Mouse (Mus musculus) kidney, embryonic 14.5 days (tissue): ENCODE results near the gene Adad2. TPM values are rescaled to one million over a fixed set of nuclear protein-coding genes. Genes with fewer than 3 reads are reported as not detected.

ENCODE experiments used
- ATAC-seq: fragments of 200-750 bp; cut with Nextera tagmentation; 2 replicates; pipeline ENCODE4 v1.8.0; 2017; ENCODE audit warnings: moderate number of reproducible peaks, mild to moderate bottlenecking, moderate TSS enrichment, moderate library complexity; ENCODE audit not compliant: low FRiP score, low TSS enrichment
- H3K27ac ChIP-seq: fragments of 300-500 bp; sonication (generic); 2 replicates; pipeline ENCODE4 v1.5.1; 2014; ENCODE audit warnings: low read depth, mild to moderate bottlenecking, low read length, moderate library complexity, mixed read lengths
- H3K27me3 ChIP-seq: fragments of 300-500 bp; sonication (generic); 2 replicates; pipeline ENCODE4 v1.6.1; 2014; ENCODE audit warnings: mild to moderate bottlenecking, low read length; ENCODE audit not compliant: control insufficient read depth, insufficient read depth
- H3K36me3 ChIP-seq: fragments of 300-500 bp; sonication (generic); 2 replicates; pipeline ENCODE4 v1.6.1; 2014; ENCODE audit warnings: low read length, mixed read lengths; ENCODE audit not compliant: control insufficient read depth, insufficient read depth
- H3K4me1 ChIP-seq: fragments of 300-500 bp; sonication (generic); 2 replicates; pipeline ENCODE4 v1.6.1; 2014; ENCODE audit warnings: low read length, mixed read lengths; ENCODE audit not compliant: control insufficient read depth, insufficient read depth
- H3K4me2 ChIP-seq: fragments of 300-500 bp; sonication (generic); replicated peaks from 2 replicates; pipeline ENCODE4 v1.6.1; 2014; ENCODE audit warnings: low read depth, mild to moderate bottlenecking, low read length
- H3K4me3 ChIP-seq: fragments of 300-500 bp; sonication (generic); 2 replicates; pipeline ENCODE4 v1.5.1; 2014; ENCODE audit warnings: mild to moderate bottlenecking, low read length
- H3K9ac ChIP-seq: fragments of 300-500 bp; sonication (generic); 2 replicates; pipeline ENCODE4 v1.6.1; 2014; ENCODE audit warnings: low read depth, mild to moderate bottlenecking, low read length, moderate library complexity
- H3K9me3 ChIP-seq: fragments of 300-500 bp; sonication (generic); 2 replicates; pipeline ENCODE4 v1.6.1; 2016; ENCODE audit warnings: low read length; ENCODE audit not compliant: control insufficient read depth
- WGBS: fragments of 180-500 bp; shearing (Covaris S2); extraction: QIAGEN DNeasy Blood & Tissue Kit; methylation state at CpG from one replicate; pipeline ENCODE4 v1.1.7; 2014; 5-methylcytosine and 5-hydroxymethylcytosine counted together
- polyA plus RNA-seq: library from polyadenylated mRNA; unstranded; fragments of >200 nt; fragmentation: Nextera tagmentation; extraction: Ambion mirVana; gene quantifications from 2 replicates; pipeline ENCODE4 v1.2.1, GENCODE M21; 2014

Gene Adad2
- polyA plus RNA-seq, 1 experiment from 2014 or later, result not detected

DNA sequence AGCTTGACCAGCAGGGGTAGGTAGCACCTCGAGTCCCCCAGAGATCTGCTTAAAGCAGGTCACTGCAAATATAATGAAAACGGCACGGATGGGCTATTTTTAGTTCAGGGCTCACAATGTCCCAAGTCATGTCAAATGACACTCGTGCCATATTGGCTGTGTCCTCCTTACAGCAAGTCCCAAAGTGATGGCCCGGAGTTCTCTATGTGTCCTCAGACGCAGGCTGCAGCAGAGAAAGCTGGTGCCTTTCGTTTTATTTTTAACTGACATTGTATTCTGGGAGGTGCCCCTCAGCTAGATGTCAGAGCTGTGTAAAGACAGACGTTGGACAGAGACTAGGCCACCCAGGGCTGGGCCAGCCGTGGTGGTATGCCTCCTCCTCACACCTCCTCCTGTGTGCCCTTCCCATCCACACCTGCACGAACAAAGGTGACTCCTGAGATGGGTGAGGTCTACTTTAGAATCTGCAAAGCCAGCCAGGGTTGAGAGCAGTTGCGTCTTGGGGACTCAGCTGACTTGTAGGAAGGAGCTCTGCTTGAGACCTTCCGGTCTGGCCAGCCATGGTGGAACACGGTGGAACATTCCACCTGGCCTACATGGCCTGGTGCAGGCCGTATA, 8.4 kb downstream of the Adad2 start:
- Histone ChIP-seq H3K36me3 (no peaks in the 10 kb centered on the region), H3K4me2 (no peak overlapping the region), H3K27ac (no peak overlapping the region), H3K27me3 (no peaks in the 10 kb centered on the region), H3K4me3 (no peak overlapping the region), H3K9ac (no peak overlapping the region), H3K9me3 (no peaks in the 10 kb centered on the region), H3K4me1 (no peaks in the 10 kb centered on the region)
- WGBS, result 86% methylated on average over 14 of the region's 14 CpGs
- no peak for ATAC-seq

DNA sequence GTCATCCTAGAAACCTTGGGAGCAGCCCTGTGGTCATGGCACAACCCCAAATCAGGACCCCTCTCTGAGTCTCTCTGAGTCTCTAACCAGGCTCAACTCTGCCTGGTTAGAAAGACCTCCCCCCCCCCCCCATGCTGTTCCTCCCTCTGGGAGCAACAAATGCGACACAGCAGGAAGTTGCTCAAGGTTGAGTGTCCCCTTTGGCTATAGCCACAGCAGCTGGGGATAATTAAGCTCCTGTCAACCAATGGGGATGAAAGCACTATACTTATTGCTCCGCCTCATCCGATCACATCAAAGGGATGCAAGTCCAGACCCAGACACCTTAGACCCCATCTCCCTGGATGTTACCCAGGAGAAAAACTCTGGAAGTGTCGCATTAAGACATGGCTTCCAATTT, 10.0 kb downstream of the Adad2 start:
- Histone ChIP-seq H3K4me3 (no peak overlapping the region), H3K9ac (no peak overlapping the region), H3K27ac (no peak overlapping the region), H3K4me2 (no peak overlapping the region), H3K9me3 (no peaks in the 10 kb centered on the region), H3K27me3 (no peaks in the 10 kb centered on the region), H3K4me1 (no peaks in the 10 kb centered on the region), H3K36me3 (no peaks in the 10 kb centered on the region)
- no peak for ATAC-seq
- 54% methylated on average over 4 of the region's 4 CpGs for WGBS

DNA sequence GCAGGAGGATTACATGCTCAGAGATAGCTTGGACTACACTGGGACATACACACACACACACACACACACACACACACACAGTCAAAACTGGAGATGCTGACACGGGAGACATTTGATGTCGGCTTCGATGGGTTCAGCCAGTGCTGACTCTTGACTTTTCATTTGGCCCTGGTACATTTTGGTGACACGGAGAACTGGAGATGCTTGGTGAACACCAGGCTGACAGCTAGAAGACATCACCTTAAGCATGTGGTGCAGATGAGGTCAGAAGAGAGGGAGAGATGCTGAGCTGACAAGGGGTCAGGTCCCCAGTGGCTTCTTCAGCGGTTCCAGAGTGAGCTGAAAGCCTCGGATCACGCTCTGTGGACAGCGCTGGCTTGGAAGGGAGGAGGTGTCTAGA, 10.5 kb downstream of the Adad2 start:
- H3K27ac ChIP-seq, result no peak overlapping the region
- H3K27me3 ChIP-seq, result no peaks in the 10 kb centered on the region
- no peak overlapping the region for H3K9ac ChIP-seq
- H3K4me2 ChIP-seq, result no peak overlapping the region
- no peaks in the 10 kb centered on the region for H3K4me1 ChIP-seq
- no peak for ATAC-seq
- H3K4me3 ChIP-seq, result no peak overlapping the region
- WGBS, result 85% methylated on average over 8 of the region's 8 CpGs
- no peaks in the 10 kb centered on the region for H3K36me3 ChIP-seq
- no peaks in the 10 kb centered on the region for H3K9me3 ChIP-seq

DNA sequence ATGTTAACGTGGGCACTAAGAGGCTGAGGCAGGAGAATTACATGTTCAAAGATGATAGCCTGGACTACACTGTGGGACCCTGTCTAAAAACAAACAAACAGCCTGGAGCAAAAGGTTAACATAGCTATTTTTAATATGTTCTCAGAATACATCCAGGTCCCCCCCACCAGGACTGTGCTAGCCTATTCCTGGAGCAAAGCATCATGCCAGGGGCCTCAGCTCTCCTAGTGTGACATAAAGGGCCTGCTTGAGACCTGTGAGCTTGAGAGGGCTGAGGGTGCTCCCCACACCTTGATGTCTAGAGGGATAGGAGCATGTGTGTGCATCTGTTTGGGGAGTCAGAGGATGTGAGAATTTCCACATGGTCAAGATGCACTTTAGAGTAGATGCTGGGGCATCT, 11.2 kb downstream of the Adad2 start:
- no peak overlapping the region for H3K27ac ChIP-seq
- no peak for ATAC-seq
- no peak overlapping the region for H3K9ac ChIP-seq
- H3K36me3 ChIP-seq, result no peaks in the 10 kb centered on the region
- 78% methylated on average over 1 of the region's 1 CpGs for WGBS
- H3K4me1 ChIP-seq, result no peaks in the 10 kb centered on the region
- H3K4me2 ChIP-seq, result no peak overlapping the region
- H3K4me3 ChIP-seq, result no peak overlapping the region
- no peaks in the 10 kb centered on the region for H3K27me3 ChIP-seq
- no peaks in the 10 kb centered on the region for H3K9me3 ChIP-seq

DNA sequence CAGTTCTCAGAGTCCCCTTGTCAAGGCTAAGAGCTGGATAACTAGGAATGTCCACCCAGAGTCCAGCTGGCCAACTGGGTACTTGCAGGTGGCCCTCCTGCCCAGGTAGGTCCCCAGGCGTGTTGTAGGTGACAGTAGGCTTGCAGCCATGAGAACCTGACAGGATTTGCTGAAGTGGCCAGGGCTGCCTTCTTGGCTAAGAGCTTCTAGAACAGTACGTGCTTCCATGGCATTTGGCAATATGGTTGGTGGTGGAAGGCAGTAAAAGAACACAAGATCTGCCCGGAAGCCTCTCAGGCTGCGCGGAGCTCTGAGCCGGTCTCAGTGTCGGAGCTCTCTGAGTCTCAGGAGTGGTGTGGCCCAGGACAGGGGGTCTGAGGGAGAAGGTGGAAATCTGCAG, 12.4 kb downstream of the Adad2 start:
- no peaks in the 10 kb centered on the region for H3K36me3 ChIP-seq
- WGBS, result 95% methylated on average over 7 of the region's 7 CpGs
- H3K27ac ChIP-seq, result no peak overlapping the region
- no peak overlapping the region for H3K9ac ChIP-seq
- H3K4me1 ChIP-seq, result no peaks in the 10 kb centered on the region
- no peaks in the 10 kb centered on the region for H3K9me3 ChIP-seq
- H3K4me3 ChIP-seq, result no peak overlapping the region
- no peak for ATAC-seq
- H3K4me2 ChIP-seq, result no peak overlapping the region
- no peaks in the 10 kb centered on the region for H3K27me3 ChIP-seq

DNA sequence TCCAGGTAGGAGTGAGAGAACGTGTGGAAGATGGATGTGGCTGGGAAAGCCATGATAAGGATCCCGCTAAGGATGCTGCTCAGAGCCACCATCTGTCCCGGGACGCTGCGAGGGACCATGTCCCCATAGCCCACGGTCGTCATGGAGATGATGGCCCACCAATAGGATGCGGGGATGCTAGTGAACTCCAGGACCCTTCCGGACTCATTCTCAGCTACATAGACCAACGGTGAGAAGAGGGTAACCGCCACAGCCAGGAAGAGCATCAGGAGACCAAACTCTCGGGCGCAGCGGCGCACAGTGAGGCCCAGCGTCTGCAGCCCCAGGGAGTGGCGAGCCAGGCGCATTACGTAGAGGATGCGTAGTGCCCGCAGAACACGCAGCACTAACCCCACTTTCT, 13.2 kb downstream of the Adad2 start:
- no peak for ATAC-seq
- Histone ChIP-seq H3K9ac (no peak overlapping the region), H3K4me3 (no peak overlapping the region), H3K36me3 (no peaks in the 10 kb centered on the region), H3K4me1 (no peaks in the 10 kb centered on the region), H3K27me3 (no peaks in the 10 kb centered on the region), H3K27ac (no peak overlapping the region), H3K4me2 (no peak overlapping the region), H3K9me3 (no peaks in the 10 kb centered on the region)
- 88% methylated on average over 22 of the region's 22 CpGs for WGBS

DNA sequence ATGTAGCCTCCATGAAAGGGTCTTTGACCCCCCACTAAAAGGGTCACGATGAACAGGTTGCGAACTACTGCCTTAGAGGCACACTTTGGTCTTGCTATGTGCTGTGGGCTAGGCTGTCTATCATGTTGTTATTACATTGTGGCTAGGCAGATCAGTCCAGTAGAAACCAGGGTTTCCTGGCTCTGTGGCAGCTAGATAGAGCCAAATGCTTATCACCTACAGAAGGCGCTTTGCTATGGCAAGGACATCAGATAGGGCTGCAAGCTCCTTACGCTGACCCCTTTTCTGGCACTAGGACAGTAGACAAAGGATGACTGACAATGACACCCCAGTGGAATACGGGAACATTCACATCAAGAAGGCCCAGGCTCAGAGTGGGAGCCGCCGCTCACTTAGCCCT, 14.7 kb downstream of the Adad2 start:
- H3K4me1 ChIP-seq, result no peaks in the 10 kb centered on the region
- WGBS, result 90% methylated on average over 7 of the region's 7 CpGs
- no peak overlapping the region for H3K4me3 ChIP-seq
- no peak overlapping the region for H3K4me2 ChIP-seq
- H3K36me3 ChIP-seq, result no peaks in the 10 kb centered on the region
- no peak for ATAC-seq
- no peaks in the 10 kb centered on the region for H3K27me3 ChIP-seq
- H3K9ac ChIP-seq, result no peak overlapping the region
- no peak overlapping the region for H3K27ac ChIP-seq
- no peaks in the 10 kb centered on the region for H3K9me3 ChIP-seq

DNA sequence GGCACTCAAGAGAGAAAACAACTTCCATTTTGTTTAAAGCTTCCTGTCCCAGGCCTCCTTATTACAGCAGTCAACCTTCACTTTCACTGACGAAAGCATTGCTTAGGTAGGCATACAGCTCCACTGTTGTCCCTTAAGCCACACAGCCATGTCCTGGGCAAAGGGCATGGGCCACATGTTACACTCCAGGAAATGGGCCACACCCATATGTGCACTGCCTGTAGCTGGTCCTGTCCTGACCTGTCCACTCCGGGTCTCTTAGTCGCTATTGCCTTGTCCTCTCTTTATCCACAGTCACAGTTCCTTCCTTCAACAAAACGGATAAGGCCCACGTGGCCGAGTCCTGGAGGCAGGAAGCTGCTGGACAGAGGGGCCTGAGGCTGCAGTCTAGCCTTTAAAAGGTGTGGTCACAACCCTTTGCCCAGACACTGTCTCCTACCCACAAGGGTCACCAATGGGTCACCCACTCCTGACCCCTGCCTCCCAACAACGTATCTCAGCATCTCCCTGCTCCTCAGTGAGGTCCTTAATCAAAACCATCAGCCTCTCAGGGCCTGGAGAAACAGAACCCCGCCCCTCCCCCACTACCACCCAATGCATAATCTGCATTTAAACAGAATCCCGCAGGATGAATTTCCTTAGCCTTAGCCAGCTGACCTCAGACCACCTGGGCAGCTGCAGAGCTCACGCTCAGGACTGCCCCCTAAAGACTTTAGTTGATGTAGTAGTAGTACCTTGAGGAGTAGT, 15.2 kb downstream of the Adad2 start:
- ATAC-seq, result no peak
- H3K27ac ChIP-seq, result no peak overlapping the region
- H3K36me3 ChIP-seq, result no peaks in the 10 kb centered on the region
- no peak overlapping the region for H3K9ac ChIP-seq
- no peaks in the 10 kb centered on the region for H3K9me3 ChIP-seq
- WGBS, result 35% methylated on average over 10 of the region's 10 CpGs
- no peaks in the 10 kb centered on the region for H3K4me1 ChIP-seq
- no peak overlapping the region for H3K4me3 ChIP-seq
- H3K27me3 ChIP-seq, result peaks cover 2% of the 10 kb centered on the region; the same call in 1 of the 2 replicates
- no peak overlapping the region for H3K4me2 ChIP-seq

DNA sequence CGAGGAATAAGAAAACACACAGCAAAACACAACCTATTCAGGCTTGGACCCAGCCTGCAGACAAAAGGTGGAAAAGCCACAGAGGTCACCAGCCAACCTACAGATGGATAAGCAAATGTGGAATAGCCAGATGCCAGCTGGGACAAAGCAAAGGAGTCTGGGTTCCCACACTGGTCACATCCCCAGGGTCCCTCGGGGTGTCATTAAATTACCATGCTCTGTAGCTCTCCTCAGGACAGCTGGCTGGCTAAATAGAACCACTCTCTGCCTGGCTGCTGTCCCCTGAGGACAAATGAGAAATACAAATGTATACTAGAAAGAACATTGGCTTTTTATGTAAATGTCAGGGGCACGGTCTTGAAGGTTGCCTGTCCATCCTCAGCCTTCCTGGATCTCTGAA, 18.3 kb downstream of the Adad2 start:
- no peak overlapping the region for H3K27ac ChIP-seq
- no peak overlapping the region for H3K9ac ChIP-seq
- peaks cover 6% of the 10 kb centered on the region; the same call in 1 of the 2 replicates for H3K4me1 ChIP-seq
- no peak overlapping the region for H3K4me3 ChIP-seq
- no peaks in the 10 kb centered on the region for H3K36me3 ChIP-seq
- H3K4me2 ChIP-seq, result no peak overlapping the region
- ATAC-seq, result no peak
- no peaks in the 10 kb centered on the region for H3K9me3 ChIP-seq
- WGBS, result 32% methylated on average over 3 of the region's 3 CpGs
- H3K27me3 ChIP-seq, result peaks cover 21% of the 10 kb centered on the region; the same call in 1 of the 2 replicates
